Mouse (Mus musculus): ENCODE results near the gene Ndufaf2.

DNA sequence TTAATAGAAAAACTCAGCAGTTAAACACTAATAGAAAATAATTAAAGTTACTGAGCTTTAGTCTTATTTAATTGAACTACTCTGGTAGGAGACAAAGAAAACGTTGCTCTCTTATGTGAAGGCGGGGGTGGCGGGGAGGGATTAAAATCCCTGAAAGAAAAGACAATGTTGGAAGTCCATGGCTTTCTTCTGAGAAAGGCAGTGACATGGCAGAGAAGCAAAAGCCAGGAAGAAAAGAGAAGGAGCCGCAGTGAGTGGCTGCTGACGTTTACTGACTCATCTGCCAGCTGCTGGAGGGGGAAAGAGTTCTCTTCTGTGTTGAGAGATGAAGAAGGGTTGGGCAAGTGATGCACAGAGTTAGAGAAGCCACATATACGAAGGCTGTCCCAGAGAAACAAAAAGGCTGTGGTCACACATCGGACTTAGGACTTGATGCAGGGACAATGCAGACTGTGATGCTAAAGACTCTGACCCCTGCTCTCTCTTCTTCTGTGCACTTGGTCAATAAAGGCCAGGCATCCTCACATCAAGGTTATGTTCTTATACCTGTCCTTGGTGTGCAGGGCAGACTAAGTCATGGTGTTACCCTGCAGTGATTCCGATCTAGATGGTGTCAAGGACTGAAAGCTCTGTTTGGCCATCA lies 97.4 kb downstream of the Ndufaf2 start:
- TF ChIP-seq POLR2A (IDR thresholded peaks at IDR 0.05; ENCODE audit: control insufficient read depth, low read depth, low read length) (no peak), CTCF (IDR thresholded peaks at IDR 0.05; ENCODE audit: control insufficient read depth, insufficient read depth, insufficient replicate concordance, low read depth, low read length) (no peak)

Measured in testis, adult 2 months (tissue).